Mouse (Mus musculus) hindbrain, postnatal 0 days (tissue): ENCODE measurements around the gene Krtap24-1. TPM values are rescaled to one million over a fixed set of nuclear protein-coding genes. Genes with fewer than 3 reads are reported as not detected.

Experiments used
- ATAC-seq: fragments of 200-750 bp; cut with Nextera tagmentation; 2 replicates; pipeline ENCODE4 v1.8.0; 2017; ENCODE audit warnings: mild to moderate bottlenecking, moderate TSS enrichment, moderate library complexity
- DNase-seq: peaks from one replicate; pipeline ENCODE4 v3.0.0-alpha.2; 2015; ENCODE audit warnings: low spot score
- H3K27ac ChIP-seq: fragments of 300-500 bp; sonication (generic); 2 replicates; pipeline ENCODE4 v1.5.1; 2014; ENCODE audit warnings: mild to moderate bottlenecking
- H3K27me3 ChIP-seq: fragments of 300-500 bp; sonication (generic); 2 replicates; pipeline ENCODE4 v1.6.1; 2014; ENCODE audit warnings: low read length, mixed read lengths; ENCODE audit not compliant: insufficient read depth
- H3K36me3 ChIP-seq: fragments of 300-500 bp; sonication (generic); 2 replicates; pipeline ENCODE4 v1.6.1; 2014; ENCODE audit warnings: low read length, mixed read lengths; ENCODE audit not compliant: insufficient read depth
- H3K4me1 ChIP-seq: fragments of 300-500 bp; sonication (generic); 2 replicates; pipeline ENCODE4 v1.6.1; 2014; ENCODE audit warnings: antibody characterized with exemption, low read length, mixed read lengths; ENCODE audit not compliant: insufficient read depth
- H3K4me2 ChIP-seq: fragments of 300-500 bp; sonication (generic); 2 replicates; pipeline ENCODE4 v1.6.1; 2014; ENCODE audit warnings: low read depth, mild to moderate bottlenecking, low read length, moderate library complexity, mixed read lengths
- H3K4me3 ChIP-seq: fragments of 300-500 bp; sonication (generic); 2 replicates; pipeline ENCODE4 v1.5.1; 2014; ENCODE audit warnings: low read length
- H3K9ac ChIP-seq: fragments of 300-500 bp; sonication (generic); replicated peaks from 2 replicates; pipeline ENCODE4 v1.6.1; 2014; ENCODE audit warnings: mild to moderate bottlenecking, low read length, moderate library complexity, mixed read lengths
- H3K9me3 ChIP-seq: fragments of 300-500 bp; sonication (generic); 2 replicates; pipeline ENCODE4 v1.6.1; 2016; ENCODE audit warnings: low read length, mixed read lengths
- CTCF ChIP-seq: IDR thresholded peaks from 2 replicates; pipeline ENCODE4 v1.5.1; 2016; ENCODE audit warnings: antibody characterized with exemption, control low read depth, low read depth
- WGBS: fragments of 180-500 bp; shearing (Covaris S2); extraction: QIAGEN DNeasy Blood & Tissue Kit; methylation state at CpG from one replicate; pipeline ENCODE4 v1.1.7; 2014; 5-methylcytosine and 5-hydroxymethylcytosine counted together
- polyA plus RNA-seq: library from polyadenylated mRNA; unstranded; fragments of >200 nt; fragmentation: Nextera tagmentation; extraction: Ambion mirVana; gene quantifications from 2 replicates; pipeline ENCODE4 v1.2.1, GENCODE M21; 2015
- total RNA-seq: library from RNA; depleted of rRNA; stranded (reverse); fragments of >200 nt; gene quantifications from 2 replicates; pipeline ENCODE4 v1.2.3, GENCODE M21; 2014

Gene Krtap24-1
- total and polyA plus RNA-seq, 2 experiments from 2014 or later = not detected

DNA sequence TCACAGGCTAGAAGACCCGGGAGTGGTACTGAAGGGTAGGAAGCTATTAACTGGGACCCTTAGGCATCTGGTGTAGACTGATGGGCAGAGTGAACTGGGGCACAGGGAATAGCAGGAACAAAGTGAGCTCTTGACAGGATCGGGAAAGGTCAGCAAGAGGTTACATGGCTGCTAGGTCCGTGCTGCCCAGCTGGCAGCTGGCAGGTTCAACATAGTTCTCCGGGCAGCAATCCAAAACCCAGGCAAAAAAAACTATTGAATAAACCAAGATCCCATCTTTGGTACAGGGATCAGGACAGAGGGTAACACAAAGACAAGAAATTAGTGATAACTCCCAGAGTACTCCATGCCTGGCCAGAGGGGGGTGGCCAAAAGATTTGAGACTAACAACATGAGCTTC lies 23.1 kb upstream of the Krtap24-1 start:
- no peak overlapping the region for H3K4me3 ChIP-seq
- 42% methylated on average over 4 of the region's 4 CpGs for WGBS
- no peaks in the 10 kb centered on the region for H3K4me1 ChIP-seq
- ATAC-seq (0 out of 2 replicates have a peak, but pooled peaks have one; percentile 40), DNase-seq (peak; percentile 42)
- no peaks in the 10 kb centered on the region for H3K27me3 ChIP-seq
- H3K4me2 ChIP-seq = no peak overlapping the region
- no peaks in the 10 kb centered on the region for H3K9me3 ChIP-seq
- H3K9ac ChIP-seq = no peak overlapping the region
- H3K27ac ChIP-seq = no peak overlapping the region
- TF ChIP-seq CTCF = no peak
- no peaks in the 10 kb centered on the region for H3K36me3 ChIP-seq

DNA sequence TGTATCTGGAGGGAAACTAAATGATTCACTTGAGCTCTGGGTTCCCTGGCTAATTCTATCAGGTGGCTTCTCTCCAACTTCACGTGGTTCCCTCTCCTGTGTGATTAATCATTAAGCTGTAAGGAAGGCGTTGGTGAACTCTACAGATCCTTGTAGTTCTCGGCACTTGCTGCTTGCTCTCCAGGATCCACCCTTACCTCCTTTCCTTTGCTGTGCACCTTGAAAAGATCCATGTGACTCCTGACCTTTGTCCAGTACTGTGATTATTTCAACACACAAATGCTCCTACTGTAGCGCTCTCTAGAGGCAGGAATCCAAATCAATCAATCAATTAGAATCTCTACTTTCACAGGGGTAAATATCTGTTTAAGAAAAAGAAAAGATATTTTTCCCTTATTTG lies 19.4 kb upstream of the Krtap24-1 start:
- DNase-seq (no peak), ATAC-seq (no peak)
- no peaks in the 10 kb centered on the region for H3K27me3 ChIP-seq
- H3K9me3 ChIP-seq = no peaks in the 10 kb centered on the region
- H3K27ac ChIP-seq = no peak overlapping the region
- no peaks in the 10 kb centered on the region for H3K36me3 ChIP-seq
- no peak overlapping the region for H3K4me3 ChIP-seq
- H3K4me1 ChIP-seq = no peaks in the 10 kb centered on the region
- TF ChIP-seq CTCF = no peak
- H3K4me2 ChIP-seq = no peak overlapping the region
- WGBS = 79% methylated on average over 4 of the region's 4 CpGs
- H3K9ac ChIP-seq = no peak overlapping the region

DNA sequence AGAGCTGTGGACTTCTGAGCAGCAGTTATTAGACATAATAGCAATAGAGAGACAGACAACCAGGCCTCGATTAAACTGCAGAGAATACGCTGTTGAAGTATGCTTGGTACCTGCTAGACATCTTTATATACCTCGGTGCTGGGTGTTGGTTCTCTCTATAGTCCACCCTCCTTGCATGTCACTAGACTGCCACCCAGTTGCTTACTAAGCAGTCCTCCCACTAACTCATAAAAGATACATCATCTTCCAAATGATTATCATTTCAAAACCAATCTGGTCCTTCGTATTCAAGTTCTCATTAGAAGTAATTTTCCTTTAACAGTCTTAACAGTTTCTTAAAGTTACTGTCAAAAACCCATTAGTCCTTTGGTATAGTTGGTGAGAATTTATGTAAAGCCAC lies 15.5 kb upstream of the Krtap24-1 start, which contains the start of gene 2310079G19Rik:
2310079G19Rik (minus strand) TSS at position 101 of the 400 bp plus-strand sequence.
- Histone ChIP-seq H3K27ac (no peak within 1 kb of the TSS), H3K4me2 (no peak within 1 kb of the TSS), H3K9ac (no peak within 1 kb of the TSS), H3K4me3 (no peak within 1 kb of the TSS), H3K9me3 (no peaks in the 10 kb centered on the region), H3K36me3 (no peaks in the 10 kb centered on the region), H3K4me1 (no peaks in the 10 kb centered on the region), H3K27me3 (no peaks in the 10 kb centered on the region)
- ATAC-seq (no peak), DNase-seq (no peak)
- no peak for TF ChIP-seq CTCF
- 93% methylated on average over 4 of the region's 4 CpGs for WGBS

DNA sequence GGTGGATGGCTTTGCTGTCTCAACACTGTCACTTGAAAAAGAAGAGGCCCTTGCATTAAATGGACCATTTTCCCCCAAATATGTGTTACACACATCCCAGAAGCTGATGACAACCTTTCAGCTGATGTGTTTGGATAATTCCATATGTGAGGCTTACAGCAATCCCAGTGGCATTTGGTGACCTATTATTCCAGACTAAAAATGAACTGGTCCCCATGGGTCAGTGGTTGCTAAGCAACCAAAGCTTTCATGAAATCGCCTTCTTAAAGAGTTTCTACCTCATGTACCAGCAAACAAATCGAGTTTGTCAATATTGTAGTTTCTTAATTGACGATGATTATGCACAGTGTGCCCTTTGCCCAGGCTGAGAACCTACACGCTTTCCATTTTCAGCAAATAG lies 633 bp upstream of the Krtap24-1 start:
- Histone ChIP-seq H3K27me3 (no peaks in the 10 kb centered on the region), H3K4me2 (no peak overlapping the region), H3K9me3 (no peaks in the 10 kb centered on the region), H3K36me3 (no peaks in the 10 kb centered on the region), H3K9ac (no peak overlapping the region), H3K4me3 (no peak overlapping the region), H3K27ac (no peak overlapping the region), H3K4me1 (no peaks in the 10 kb centered on the region)
- 57% methylated on average over 4 of the region's 4 CpGs for WGBS
- no peak for TF ChIP-seq CTCF
- ATAC-seq (no peak), DNase-seq (peak; percentile 39)

DNA sequence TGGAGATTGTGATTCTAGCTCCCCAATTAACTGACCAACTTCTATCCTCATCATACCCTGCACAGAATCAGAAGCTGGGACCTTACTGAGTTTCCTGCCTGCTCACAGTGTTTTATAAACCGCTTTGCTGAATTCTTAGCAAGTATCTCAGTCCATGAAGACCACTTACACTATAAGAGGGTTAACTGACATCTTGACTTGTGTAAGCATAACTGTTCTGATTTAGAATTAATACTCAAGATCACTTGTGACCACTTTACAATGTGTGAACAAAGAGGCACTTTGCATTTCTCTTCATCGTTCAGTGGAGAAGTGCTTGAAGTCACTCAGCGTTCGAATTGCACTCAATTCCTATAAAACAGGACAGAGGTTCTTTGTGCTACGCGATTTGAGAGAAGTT lies 7.5 kb downstream of the Krtap24-1 start:
- Histone ChIP-seq H3K4me2 (no peak overlapping the region), H3K4me1 (no peaks in the 10 kb centered on the region), H3K9me3 (no peaks in the 10 kb centered on the region), H3K27ac (no peak overlapping the region), H3K9ac (no peak overlapping the region), H3K4me3 (no peak overlapping the region), H3K27me3 (no peaks in the 10 kb centered on the region), H3K36me3 (no peaks in the 10 kb centered on the region)
- no peak for TF ChIP-seq CTCF
- no peak for DNase-seq
- no peak for ATAC-seq
- WGBS = 84% methylated on average over 6 of the region's 6 CpGs

DNA sequence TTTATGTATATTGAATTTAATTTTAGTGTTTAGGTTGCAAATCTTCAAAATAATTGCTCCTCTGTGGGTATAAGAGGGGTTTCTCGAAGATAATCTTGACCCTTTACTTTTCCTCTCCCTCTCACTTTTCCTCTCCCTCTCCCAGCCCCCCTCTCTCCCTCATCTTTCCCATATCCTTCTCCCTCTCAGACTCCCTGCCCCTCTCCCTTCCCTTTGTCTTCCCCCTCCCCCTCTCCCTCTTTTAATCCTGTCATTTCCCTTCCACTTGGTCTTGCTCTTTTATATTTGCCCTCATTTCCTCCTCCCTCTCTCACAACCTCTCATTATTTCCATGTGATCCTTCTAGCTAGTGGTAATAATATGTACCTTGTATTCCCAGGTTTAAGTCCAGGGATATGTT lies 9.6 kb downstream of the Krtap24-1 start:
- Histone ChIP-seq H3K36me3 (no peaks in the 10 kb centered on the region), H3K9ac (no peak overlapping the region), H3K27me3 (no peaks in the 10 kb centered on the region), H3K4me2 (no peak overlapping the region), H3K9me3 (no peaks in the 10 kb centered on the region), H3K4me1 (no peaks in the 10 kb centered on the region), H3K4me3 (no peak overlapping the region), H3K27ac (no peak overlapping the region)
- WGBS = 64% methylated on average over 1 of the region's 1 CpGs
- no peak for DNase-seq
- ATAC-seq = no peak
- TF ChIP-seq CTCF = no peak

DNA sequence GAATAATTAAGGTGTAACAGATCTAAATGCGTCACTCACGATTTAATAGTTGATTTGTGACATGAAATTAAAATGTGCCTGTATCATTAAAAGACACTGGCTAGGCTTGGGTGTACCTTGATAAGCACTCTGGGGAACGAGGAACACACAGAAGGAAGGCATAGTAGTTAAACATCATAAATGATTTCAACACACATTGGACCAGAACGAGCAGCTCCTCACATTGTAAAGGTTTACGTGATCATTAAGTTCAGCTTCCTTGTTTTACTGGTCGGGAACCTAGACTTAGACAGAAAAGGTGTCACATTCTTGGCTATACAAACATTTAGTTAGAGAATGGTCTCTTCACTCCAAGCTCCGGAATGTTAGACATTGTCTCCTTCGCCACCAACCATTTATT lies 11.8 kb downstream of the Krtap24-1 start:
- no peak for TF ChIP-seq CTCF
- Histone ChIP-seq H3K36me3 (no peaks in the 10 kb centered on the region), H3K9me3 (no peaks in the 10 kb centered on the region), H3K4me1 (no peaks in the 10 kb centered on the region), H3K27me3 (no peaks in the 10 kb centered on the region), H3K4me2 (no peak overlapping the region), H3K27ac (no peak overlapping the region), H3K4me3 (no peak overlapping the region), H3K9ac (no peak overlapping the region)
- WGBS = 84% methylated on average over 8 of the region's 8 CpGs
- DNase-seq (no peak), ATAC-seq (no peak)
